Mouse (Mus musculus) limb, embryonic 14.5 days (tissue): Measurements from ENCODE around the gene Lgi2. TPM values are rescaled to one million over a fixed set of nuclear protein-coding genes. Genes with fewer than 3 reads are reported as not detected.

Experiments used
- ATAC-seq: fragments of 200-750 bp; cut with Nextera tagmentation; 2 replicates; pipeline ENCODE4 v1.8.0; 2017; ENCODE audit warnings: low read depth, moderate number of reproducible peaks, moderate TSS enrichment; ENCODE audit not compliant: low FRiP score
- DNase-seq: peaks from one replicate; pipeline ENCODE4 v3.0.0-alpha.2; 2015; ENCODE audit warnings: low spot score
- H3K27ac ChIP-seq: fragments of 300-500 bp; sonication (generic); replicated peaks from 2 replicates; pipeline ENCODE4 v1.5.1; 2014; ENCODE audit warnings: low read depth, mild to moderate bottlenecking, low read length, moderate library complexity, mixed read lengths
- H3K27me3 ChIP-seq: fragments of 300-500 bp; sonication (generic); 2 replicates; pipeline ENCODE4 v1.6.1; 2014; ENCODE audit warnings: low read length, mixed read lengths; ENCODE audit not compliant: control insufficient read depth, insufficient read depth
- H3K36me3 ChIP-seq: fragments of 300-500 bp; sonication (generic); 2 replicates; pipeline ENCODE4 v1.6.1; 2014; ENCODE audit warnings: mild to moderate bottlenecking, low read length, moderate library complexity, mixed read lengths; ENCODE audit not compliant: control insufficient read depth, insufficient read depth
- H3K4me1 ChIP-seq: fragments of 300-500 bp; sonication (generic); 2 replicates; pipeline ENCODE4 v1.6.1; 2014; ENCODE audit warnings: antibody characterized with exemption, low read length, mixed read lengths; ENCODE audit not compliant: control insufficient read depth, insufficient read depth
- H3K4me2 ChIP-seq: fragments of 300-500 bp; sonication (generic); replicated peaks from 2 replicates; pipeline ENCODE4 v1.6.1; 2014; ENCODE audit warnings: low read depth, mild to moderate bottlenecking, low read length, moderate library complexity; ENCODE audit not compliant: severe bottlenecking
- H3K4me3 ChIP-seq: fragments of 300-500 bp; sonication (generic); replicated peaks from 2 replicates; pipeline ENCODE4 v1.5.1; 2014; ENCODE audit warnings: low read length
- H3K9ac ChIP-seq: fragments of 300-500 bp; sonication (generic); 2 replicates; pipeline ENCODE4 v1.6.1; 2014; ENCODE audit warnings: mild to moderate bottlenecking, low read depth, low read length, moderate library complexity; ENCODE audit not compliant: severe bottlenecking
- H3K9me3 ChIP-seq: fragments of 300-500 bp; sonication (generic); 2 replicates; pipeline ENCODE4 v1.6.1; 2016; ENCODE audit warnings: low read length; ENCODE audit not compliant: control insufficient read depth
- POLR2A ChIP-seq: fragments of 200-500 bp; IDR thresholded peaks from 2 replicates; pipeline ENCODE4 v1.8.0; 2012; ENCODE audit warnings: inconsistent platforms, mild to moderate bottlenecking, moderate library complexity, borderline replicate concordance; ENCODE audit not compliant: insufficient read depth, insufficient read length; ENCODE audit errors: extremely low read depth
- WGBS: fragments of 180-500 bp; shearing (Covaris S2); extraction: QIAGEN DNeasy Blood & Tissue Kit; methylation state at CpG from one replicate; pipeline ENCODE4 v1.1.7; 2014; 5-methylcytosine and 5-hydroxymethylcytosine counted together
- polyA plus RNA-seq, 2 experiments: library from polyadenylated mRNA; depleted of rRNA in 1 of 2; stranded (reverse) in 1 of 2; unstranded in 1 of 2; fragments of >200 nt; fragmentation: Nextera tagmentation in 1 of 2; extraction: Ambion mirVana in 1 of 2; gene quantifications; 2 replicates each; pipeline versions ENCODE4 v1.2.1 to v1.2.3; 2012 to 2014

The Lgi2 gene
- polyA plus RNA-seq, 2 experiments, result 3.6 to 7.3 TPM

DNA sequence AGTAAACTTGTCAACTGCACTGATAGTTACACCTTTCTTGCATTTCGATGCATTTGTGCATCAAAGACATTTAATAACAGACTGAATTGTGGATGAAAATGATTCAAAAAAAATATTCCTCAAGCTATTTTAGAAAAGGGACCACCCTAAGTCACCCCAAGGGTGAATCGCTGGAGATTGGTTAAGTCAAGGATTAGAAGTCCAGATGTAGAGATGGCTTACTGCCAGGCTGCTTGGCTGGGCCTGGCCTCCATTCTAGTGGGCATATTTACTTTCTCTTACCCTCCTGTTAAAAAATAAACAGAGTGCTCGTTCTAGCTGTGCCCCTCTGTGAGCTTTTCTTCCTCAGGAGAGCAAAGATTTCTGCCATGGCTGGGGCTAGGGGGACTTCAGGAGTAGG is 26.1 kb downstream of the Lgi2 start:
- H3K27ac ChIP-seq, result no peak overlapping the region
- H3K27me3 ChIP-seq, result no peaks in the 10 kb centered on the region
- H3K36me3 ChIP-seq, result no peaks in the 10 kb centered on the region
- ATAC-seq, result no peak
- no peak overlapping the region for H3K4me3 ChIP-seq
- H3K4me2 ChIP-seq, result no peak overlapping the region
- peaks cover 9% of the 10 kb centered on the region; the same call in 1 of the 2 replicates for H3K4me1 ChIP-seq
- WGBS, result 45% methylated on average over 3 of the region's 3 CpGs
- no peak for TF ChIP-seq POLR2A
- peak; percentile 65 for DNase-seq
- no peaks in the 10 kb centered on the region for H3K9me3 ChIP-seq
- no peak overlapping the region for H3K9ac ChIP-seq

DNA sequence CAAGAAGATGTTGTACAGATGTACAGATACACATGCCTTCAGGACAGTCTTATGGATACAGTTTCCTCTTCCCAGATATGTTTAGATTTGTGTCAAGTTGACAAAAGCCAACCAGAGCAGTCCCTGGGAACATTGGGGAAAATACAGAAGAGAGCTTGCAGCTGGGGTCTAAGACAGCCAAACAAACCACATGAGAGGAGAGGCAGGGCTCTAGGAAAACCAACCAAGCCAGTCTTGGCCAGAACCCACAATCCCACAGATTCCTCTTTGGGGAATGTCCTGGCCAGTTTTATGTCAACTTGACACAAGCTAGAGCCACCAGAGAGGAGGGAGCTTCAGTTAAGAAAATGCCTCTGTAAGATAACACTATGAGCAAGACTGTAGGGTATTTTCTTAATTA is 26.8 kb downstream of the Lgi2 start:
- no peak overlapping the region for H3K4me3 ChIP-seq
- no peaks in the 10 kb centered on the region for H3K27me3 ChIP-seq
- peaks cover 9% of the 10 kb centered on the region; the same call in 1 of the 2 replicates for H3K4me1 ChIP-seq
- no peaks in the 10 kb centered on the region for H3K9me3 ChIP-seq
- H3K27ac ChIP-seq, result no peak overlapping the region
- no peak for TF ChIP-seq POLR2A
- DNase-seq, result no peak
- no peaks in the 10 kb centered on the region for H3K36me3 ChIP-seq
- ATAC-seq, result no peak
- no peak overlapping the region for H3K4me2 ChIP-seq
- H3K9ac ChIP-seq, result no peak overlapping the region

DNA sequence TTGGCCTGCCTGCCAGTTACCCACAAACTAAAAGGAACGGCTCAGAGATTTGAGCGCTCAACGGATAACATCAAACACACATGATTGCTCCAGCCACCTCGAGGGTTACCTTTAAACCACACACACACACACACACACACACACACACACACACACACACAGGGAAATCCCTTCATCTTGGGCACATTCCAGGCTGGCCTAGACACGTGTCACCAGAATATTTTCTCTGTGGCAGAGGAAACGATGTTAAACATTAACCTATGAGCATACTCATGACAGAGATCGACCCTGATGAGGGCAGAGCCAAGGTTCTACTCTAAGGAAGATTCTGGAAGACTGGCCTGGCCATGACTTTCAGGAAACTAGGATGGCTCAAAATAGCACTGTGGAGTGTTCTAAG is 29.2 kb downstream of the Lgi2 start:
- Histone ChIP-seq H3K9ac (no peak overlapping the region), H3K4me2 (no peak overlapping the region), H3K27ac (no peak overlapping the region), H3K4me3 (no peak overlapping the region), H3K36me3 (no peaks in the 10 kb centered on the region), H3K9me3 (no peaks in the 10 kb centered on the region), H3K4me1 (peaks cover 11% of the 10 kb centered on the region; the same call in 1 of the 2 replicates), H3K27me3 (no peaks in the 10 kb centered on the region)
- ATAC-seq (no peak), DNase-seq (no peak)
- no peak for TF ChIP-seq POLR2A
- 68% methylated on average over 7 of the region's 7 CpGs for WGBS

DNA sequence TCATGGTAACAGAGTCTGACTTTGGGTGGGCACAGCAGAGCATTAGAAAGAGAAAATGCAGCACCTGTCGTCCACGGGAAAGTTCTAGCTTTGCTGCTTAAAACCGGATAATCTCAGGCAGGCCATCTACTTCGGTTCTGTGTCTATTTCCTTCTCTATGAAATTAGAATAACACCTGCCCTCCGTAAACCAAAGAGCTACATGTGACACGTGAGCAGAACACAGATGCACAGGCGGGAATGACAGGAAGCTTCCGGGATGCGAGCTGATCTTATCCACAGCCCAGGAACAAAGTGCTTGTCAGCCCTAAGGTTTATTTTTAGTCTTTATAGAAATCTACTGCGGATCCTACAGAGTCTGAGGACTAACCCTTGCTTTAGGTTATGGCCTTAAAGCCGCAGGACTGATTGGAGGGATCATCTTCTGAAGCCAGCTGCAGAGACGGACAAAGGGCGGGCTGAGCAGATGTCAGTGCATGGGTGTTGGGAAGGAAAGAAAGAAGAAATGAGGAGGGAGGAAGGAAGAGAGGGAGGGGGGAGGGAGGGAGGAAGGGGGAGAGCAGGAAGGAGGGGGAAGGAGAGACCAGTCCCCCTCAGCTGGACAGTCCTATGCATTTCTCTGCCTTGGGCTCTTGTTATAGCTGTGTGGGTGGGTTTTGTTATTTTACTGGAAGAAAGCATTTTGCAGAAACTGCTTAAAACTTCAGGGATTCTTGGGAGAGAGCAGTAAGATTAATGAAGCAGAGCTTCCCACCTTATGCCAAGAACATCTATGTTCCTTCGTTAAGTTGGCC is 31.3 kb downstream of the Lgi2 start:
- Histone ChIP-seq H3K4me3 (no peak overlapping the region), H3K36me3 (no peaks in the 10 kb centered on the region), H3K4me1 (peaks cover 5% of the 10 kb centered on the region; the same call in 1 of the 2 replicates), H3K9ac (no peak overlapping the region), H3K27ac (no peak overlapping the region), H3K9me3 (no peaks in the 10 kb centered on the region), H3K4me2 (no peak overlapping the region), H3K27me3 (no peaks in the 10 kb centered on the region)
- DNase-seq, result peak; percentile 21
- ATAC-seq, result peak; percentile 24; the same call in 1 of the 2 replicates
- WGBS, result 67% methylated on average over 14 of the region's 14 CpGs
- no peak for TF ChIP-seq POLR2A

DNA sequence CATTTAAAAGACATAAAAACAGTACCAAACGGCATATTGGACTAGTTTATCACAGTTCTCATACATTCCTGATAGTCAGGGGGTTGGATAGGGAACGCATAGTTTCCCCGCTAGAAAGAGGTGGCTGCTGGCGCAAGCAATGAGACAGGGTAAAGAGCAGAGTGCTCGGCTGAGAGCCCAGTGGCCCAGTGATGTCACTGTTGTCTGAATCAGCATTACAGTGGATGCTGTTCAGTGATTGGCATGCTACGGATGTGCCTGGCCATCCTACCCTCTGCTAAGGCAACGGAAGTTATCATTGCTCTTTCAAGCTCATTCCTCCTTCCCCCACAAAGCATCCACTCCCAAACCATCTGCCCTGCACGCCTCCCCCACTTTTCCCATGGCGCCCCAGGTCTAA is 32.6 kb downstream of the Lgi2 start:
- DNase-seq, result no peak
- H3K9me3 ChIP-seq, result no peaks in the 10 kb centered on the region
- no peak overlapping the region for H3K27ac ChIP-seq
- no peak overlapping the region for H3K4me3 ChIP-seq
- H3K4me2 ChIP-seq, result no peak overlapping the region
- no peak for ATAC-seq
- H3K4me1 ChIP-seq, result 0 out of 2 replicates have a peak, but pooled peaks cover 2% of the 10 kb centered on the region
- no peaks in the 10 kb centered on the region for H3K36me3 ChIP-seq
- no peaks in the 10 kb centered on the region for H3K27me3 ChIP-seq
- H3K9ac ChIP-seq, result no peak overlapping the region
- 81% methylated on average over 9 of the region's 9 CpGs for WGBS
- no peak for TF ChIP-seq POLR2A
